Mouse (Mus musculus) thymus, postnatal 4 days (tissue): ENCODE data around the gene Tra2b.
"Not testable (repeated sequence)": the region's sequence is repeated elsewhere in the genome, so short reads cannot be mapped to it uniquely, and the experiment has no call there.

Source experiments
- DNase-seq: peaks from one replicate; pipeline ENCODE4 v3.0.0; 2021

The Tra2b gene

GRCm38 (mm10) chr16:22265849-22266376 lies at the start of gene Tra2b:
Gene Tra2b (minus strand): TSS chr16:22266005.
- DNase-seq, result peak; percentile 97

GRCm38 (mm10) chr16:22310649-22311048 lies 44.8 kb upstream of the Tra2b start:
- DNase-seq, result peak; percentile 64

GRCm38 (mm10) chr16:22302606-22303005 lies 36.8 kb upstream of the Tra2b start:
- DNase-seq, result peak; percentile 84

- DNase-seq, result peak; percentile 44
Observed at GRCm38 (mm10) chr16:22301378-22301777, 35.6 kb upstream of the Tra2b start.

- DNase-seq, result no peak
Observed at GRCm38 (mm10) chr16:22296901-22297300, 31.1 kb upstream of the Tra2b start.

GRCm38 (mm10) chr16:22294812-22295211 lies 29.0 kb upstream of the Tra2b start:
- DNase-seq, result not testable (repeated sequence)

GRCm38 (mm10) chr16:22293600-22293999 lies 27.8 kb upstream of the Tra2b start:
- peak; percentile 26 for DNase-seq

- no peak for DNase-seq
Observed at GRCm38 (mm10) chr16:22292394-22292793, 26.6 kb upstream of the Tra2b start.

GRCm38 (mm10) chr16:22289643-22290042 lies 23.8 kb upstream of the Tra2b start:
- DNase-seq, result no peak

- DNase-seq, result no peak
Observed at GRCm38 (mm10) chr16:22286996-22287395, 21.2 kb upstream of the Tra2b start.

- DNase-seq, result no peak
Observed at GRCm38 (mm10) chr16:22276536-22276935, 10.7 kb upstream of the Tra2b start.

GRCm38 (mm10) chr16:22275142-22275541 lies 9.3 kb upstream of the Tra2b start:
- no peak for DNase-seq

- no peak for DNase-seq
Observed at GRCm38 (mm10) chr16:22270491-22270890, 4.7 kb upstream of the Tra2b start.

GRCm38 (mm10) chr16:22266384-22266783 lies 579 bp upstream of the Tra2b start:
- DNase-seq, result no peak

- peak; percentile 89 for DNase-seq
Observed at GRCm38 (mm10) chr16:22264962-22265848, 600 bp downstream of the Tra2b start.

GRCm38 (mm10) chr16:22264232-22264961 lies 1.4 kb downstream of the Tra2b start:
- peak; percentile 37 for DNase-seq

- no peak for DNase-seq
Observed at GRCm38 (mm10) chr16:22263124-22263523, 2.7 kb downstream of the Tra2b start.

GRCm38 (mm10) chr16:22261563-22261962 lies 4.2 kb downstream of the Tra2b start:
- no peak for DNase-seq

GRCm38 (mm10) chr16:22260423-22261143 lies 5.2 kb downstream of the Tra2b start:
- no peak for DNase-seq

GRCm38 (mm10) chr16:22252255-22252654 lies 13.6 kb downstream of the Tra2b start:
- DNase-seq, result not testable (repeated sequence)

- no peak for DNase-seq
Observed at GRCm38 (mm10) chr16:22250307-22250706, 15.5 kb downstream of the Tra2b start.

GRCm38 (mm10) chr16:22249754-22250153 lies 16.1 kb downstream of the Tra2b start:
- no peak for DNase-seq
